Mouse (Mus musculus): ENCODE data around the gene Ywhae. TPM values are rescaled to one million over a fixed set of nuclear protein-coding genes. Genes with fewer than 3 reads are reported as not detected.

Ywhae gene
- polyA plus RNA-seq, 1 experiment from 2014 or later, result 1,470 TPM

GRCm38 (mm10) chr11:75801369-75801768, 68.7 kb downstream of the Ywhae start:
- Histone ChIP-seq H3K9me3 (replicated peaks) (no peaks in the 10 kb centered on the region), H3K27me3 (peaks cover 17% of the 10 kb centered on the region), H3K36me3 (ENCODE audit: poor library complexity, severe bottlenecking) (no peaks in the 10 kb centered on the region), H3K4me3 (no peak overlapping the region), H3K27ac (no peak overlapping the region), H3K4me1 (peaks cover under 1% of the 10 kb centered on the region; the same call in 1 of the 2 replicates), H3K9ac (no peak overlapping the region), H3K4me2 (no peak overlapping the region)
- 83% methylated on average over 4 of the region's 4 CpGs for WGBS
- no peak for ATAC-seq

GRCm38 (mm10) chr11:75801771-75802550, 69.3 kb downstream of the Ywhae start:
- no peak overlapping the region for H3K27ac ChIP-seq
- no peak for ATAC-seq
- no peak overlapping the region for H3K4me3 ChIP-seq
- no peak overlapping the region for H3K4me2 ChIP-seq
- H3K9ac ChIP-seq, result no peak overlapping the region
- 75% methylated on average over 7 of the region's 7 CpGs for WGBS
- peaks cover 12% of the 10 kb centered on the region for H3K27me3 ChIP-seq
- no peaks in the 10 kb centered on the region for H3K36me3 ChIP-seq (ENCODE audit: poor library complexity, severe bottlenecking)
- no peaks in the 10 kb centered on the region for H3K9me3 ChIP-seq (replicated peaks)
- no peaks in the 10 kb centered on the region; the same call in 1 of the 2 replicates for H3K4me1 ChIP-seq

- Histone ChIP-seq H3K4me1 (0 out of 2 replicates have a peak, but pooled peaks cover 2% of the 10 kb centered on the region), H3K9me3 (replicated peaks) (no peaks in the 10 kb centered on the region), H3K9ac (no peak overlapping the region), H3K36me3 (ENCODE audit: poor library complexity, severe bottlenecking) (no peaks in the 10 kb centered on the region), H3K4me2 (no peak overlapping the region), H3K27ac (no peak overlapping the region), H3K4me3 (no peak overlapping the region), H3K27me3 (no peaks in the 10 kb centered on the region)
- WGBS, result 36% methylated on average over 5 of the region's 5 CpGs
- ATAC-seq, result no peak
These were observed 74.8 kb downstream of the Ywhae start for GRCm38 (mm10) chr11:75807486-75807885.

GRCm38 (mm10) chr11:75810526-75810925, 77.9 kb downstream of the Ywhae start:
- Histone ChIP-seq H3K4me1 (0 out of 2 replicates have a peak, but pooled peaks cover 2% of the 10 kb centered on the region), H3K36me3 (ENCODE audit: poor library complexity, severe bottlenecking) (no peaks in the 10 kb centered on the region), H3K9ac (no peak overlapping the region), H3K4me2 (no peak overlapping the region), H3K27ac (no peak overlapping the region), H3K4me3 (no peak overlapping the region), H3K9me3 (replicated peaks) (no peaks in the 10 kb centered on the region), H3K27me3 (no peaks in the 10 kb centered on the region)
- no peak for ATAC-seq
- 87% methylated on average over 3 of the region's 3 CpGs for WGBS

GRCm38 (mm10) chr11:75811900-75812299, 79.2 kb downstream of the Ywhae start:
- Histone ChIP-seq H3K36me3 (ENCODE audit: poor library complexity, severe bottlenecking) (no peaks in the 10 kb centered on the region), H3K9ac (no peak overlapping the region), H3K4me2 (no peak overlapping the region), H3K4me3 (no peak overlapping the region), H3K27me3 (no peaks in the 10 kb centered on the region), H3K9me3 (replicated peaks) (no peaks in the 10 kb centered on the region), H3K27ac (no peak overlapping the region), H3K4me1 (0 out of 2 replicates have a peak, but pooled peaks cover 2% of the 10 kb centered on the region)
- 40% methylated on average over 3 of the region's 3 CpGs for WGBS
- ATAC-seq, result no peak

GRCm38 (mm10) chr11:75813085-75813484, 80.4 kb downstream of the Ywhae start:
- Histone ChIP-seq H3K27me3 (no peaks in the 10 kb centered on the region), H3K9ac (no peak overlapping the region), H3K4me2 (no peak overlapping the region), H3K36me3 (ENCODE audit: poor library complexity, severe bottlenecking) (no peaks in the 10 kb centered on the region), H3K9me3 (replicated peaks) (no peaks in the 10 kb centered on the region), H3K4me3 (no peak overlapping the region), H3K4me1 (0 out of 2 replicates have a peak, but pooled peaks cover 2% of the 10 kb centered on the region), H3K27ac (no peak overlapping the region)
- 69% methylated on average over 10 of the region's 10 CpGs for WGBS
- no peak for ATAC-seq

Other genes with a start within 250 kb of the Ywhae start
- 56.3 and 63.2 TPM in 2 replicates for gene Prpf8, start 246.1 kb upstream of the Ywhae start, polyA plus RNA-seq (2015; fragmentation: Nextera tagmentation; extraction: Ambion mirVana)
- 0.40 and 0.47 TPM in 2 replicates for gene Rilp, start 222.8 kb upstream of the Ywhae start, polyA plus RNA-seq (2015; fragmentation: Nextera tagmentation; extraction: Ambion mirVana)
- gene Scarf1, start 219.3 kb upstream of the Ywhae start, polyA plus RNA-seq (2015; fragmentation: Nextera tagmentation; extraction: Ambion mirVana), result 3.3 TPM in 2 replicates
- gene Slc43a2, start 201.2 kb upstream of the Ywhae start, polyA plus RNA-seq (2015; fragmentation: Nextera tagmentation; extraction: Ambion mirVana), result 11.3 and 11.7 TPM in 2 replicates
- gene Pitpna, start 144.8 kb upstream of the Ywhae start, polyA plus RNA-seq (2015; fragmentation: Nextera tagmentation; extraction: Ambion mirVana), result 70.0 and 70.8 TPM in 2 replicates
- gene Inpp5k, start 101.9 kb upstream of the Ywhae start, polyA plus RNA-seq (2015; fragmentation: Nextera tagmentation; extraction: Ambion mirVana), result 32.7 and 33.8 TPM in 2 replicates
- 6.1 and 6.9 TPM in 2 replicates for gene Myo1c, start 82.4 kb upstream of the Ywhae start, polyA plus RNA-seq (2015; fragmentation: Nextera tagmentation; extraction: Ambion mirVana)
- 124 and 133 TPM in 2 replicates for gene Crk, start 53.6 kb upstream of the Ywhae start, polyA plus RNA-seq (2015; fragmentation: Nextera tagmentation; extraction: Ambion mirVana)
- 0.92 and 1.2 TPM in 2 replicates for gene Doc2b, start 63.2 kb downstream of the Ywhae start, polyA plus RNA-seq (2015; fragmentation: Nextera tagmentation; extraction: Ambion mirVana)
- gene Rph3al, start 205.6 kb downstream of the Ywhae start, polyA plus RNA-seq (2015; fragmentation: Nextera tagmentation; extraction: Ambion mirVana), result 1.1 and 1.3 TPM in 2 replicates